Mouse (Mus musculus) CH12.LX (cell line): ENCODE data around the gene Il5ra. TPM values are rescaled to one million over a fixed set of nuclear protein-coding genes. Genes with fewer than 3 reads are reported as not detected.

Experiments used
- DNase-seq: peaks from one replicate; pipeline ENCODE4 v3.0.0-alpha.2; 2013; ENCODE audit errors: extremely low read depth
- H3K27ac ChIP-seq: 2 replicates; pipeline ENCODE4 v1.5.1; 2012; ENCODE audit warnings: low read depth, mild to moderate bottlenecking, control low read depth, moderate library complexity; ENCODE audit not compliant: insufficient read depth
- H3K27me3 ChIP-seq: replicated peaks from 2 replicates; pipeline ENCODE3; 2012; ENCODE audit warnings: inconsistent platforms
- H3K36me3 ChIP-seq, 2 experiments: replicated peaks in 1 of 2; 2 replicates each; pipeline versions ENCODE3 to v1.6.1; 2012; ENCODE audit warnings: inconsistent platforms in 1 of 2, low read length in 1 of 2, mild to moderate bottlenecking in 1 of 2, mixed read lengths in 1 of 2, moderate library complexity in 1 of 2; ENCODE audit not compliant: control insufficient read depth in 1 of 2, insufficient read depth in 1 of 2
- H3K4me1 ChIP-seq, 2 experiments: 2 replicates each; pipeline ENCODE4 v1.6.1; 2012; ENCODE audit warnings: inconsistent platforms in 1 of 2, moderate library complexity in 1 of 2; ENCODE audit not compliant: insufficient read depth in 2 of 2, control insufficient read depth in 1 of 2
- H3K4me2 ChIP-seq: 2 replicates; pipeline ENCODE4 v1.6.1; 2012; ENCODE audit warnings: low read depth, mild to moderate bottlenecking, control low read depth; ENCODE audit not compliant: poor library complexity, insufficient read depth, severe bottlenecking
- H3K4me3 ChIP-seq, 3 experiments: fragments of 150-350 bp in 1 of 3; sonication (generic) in 1 of 3; replicated peaks in 1 of 3; 2 replicates each; pipeline versions ENCODE3 to v1.5.1; 2011 to 2012; ENCODE audit warnings: low read depth in 2 of 3, low read length in 2 of 3, mild to moderate bottlenecking in 2 of 3, moderate library complexity in 2 of 3, control low read depth in 1 of 3, improper control_type of control experiment in 1 of 3, inconsistent platforms in 1 of 3, mixed read lengths in 1 of 3; ENCODE audit not compliant: poor library complexity in 1 of 3
- H3K79me2 ChIP-seq: replicated peaks from 2 replicates; pipeline ENCODE4 v1.6.1; 2012; ENCODE audit warnings: mild to moderate bottlenecking, moderate library complexity; ENCODE audit not compliant: control insufficient read depth, poor library complexity, insufficient read depth, severe bottlenecking; ENCODE audit errors: extremely low read depth
- H3K9ac ChIP-seq: 2 replicates; pipeline ENCODE4 v1.6.1; 2012; ENCODE audit warnings: low read depth, mild to moderate bottlenecking, control low read depth, moderate library complexity; ENCODE audit not compliant: insufficient read depth
- H3K9me3 ChIP-seq: replicated peaks from 2 replicates; pipeline ENCODE3; 2012; ENCODE audit warnings: low read length, inconsistent platforms, mixed read lengths
- BHLHE40 ChIP-seq: IDR thresholded peaks from 2 replicates; pipeline ENCODE4 v1.6.1; 2011; ENCODE audit warnings: mild to moderate bottlenecking, low read depth, low read length, improper control_type of control experiment
- CHD1 ChIP-seq: IDR thresholded peaks from 2 replicates; pipeline ENCODE4 v1.6.1; 2012; ENCODE audit warnings: low read depth, low read length, improper control_type of control experiment, inconsistent platforms
- CHD2 ChIP-seq: IDR thresholded peaks from 2 replicates; pipeline ENCODE4 v1.6.1; 2011; ENCODE audit warnings: low read length, improper control_type of control experiment
- CTCF ChIP-seq, 2 experiments: IDR thresholded peaks in 1 of 2; conservative IDR thresholded peaks in 1 of 2; 2 replicates each; pipeline ENCODE4 v1.5.1; 2011 to 2012; ENCODE audit warnings: low read depth in 2 of 2, low read length in 2 of 2, improper control_type of control experiment in 1 of 2, inconsistent platforms in 1 of 2, mild to moderate bottlenecking in 1 of 2, moderate library complexity in 1 of 2
- E2F4 ChIP-seq: IDR thresholded peaks from 2 replicates; pipeline ENCODE4 v1.6.1; 2011; ENCODE audit warnings: low read depth, low read length, improper control_type of control experiment; ENCODE audit not compliant: insufficient replicate concordance
- EP300 ChIP-seq: IDR thresholded peaks from 2 replicates; pipeline ENCODE4 v1.6.1; 2011; ENCODE audit warnings: low read length, improper control_type of control experiment
- ETS1 ChIP-seq: conservative IDR thresholded peaks from 2 replicates; pipeline ENCODE4 v1.6.1; 2012; ENCODE audit warnings: low read depth, mild to moderate bottlenecking, inconsistent platforms, low read length, improper control_type of control experiment, moderate library complexity
- GABPA ChIP-seq: IDR thresholded peaks from 2 replicates; pipeline ENCODE4 v1.6.1; 2012; ENCODE audit warnings: low read depth, low read length, improper control_type of control experiment, inconsistent platforms; ENCODE audit not compliant: insufficient replicate concordance
- IRF4 ChIP-seq: IDR thresholded peaks from 2 replicates; pipeline ENCODE4 v1.6.1; 2014; ENCODE audit warnings: low read depth, mild to moderate bottlenecking, inconsistent platforms, low read length, improper control_type of control experiment
- JUND ChIP-seq: conservative IDR thresholded peaks from 2 replicates; pipeline ENCODE4 v1.6.1; 2011; ENCODE audit warnings: low read depth, low read length, improper control_type of control experiment
- MAZ ChIP-seq: IDR thresholded peaks from 2 replicates; pipeline ENCODE4 v1.6.1; 2012; ENCODE audit warnings: low read depth, mild to moderate bottlenecking, inconsistent platforms, low read length, improper control_type of control experiment, moderate library complexity
- MEF2A ChIP-seq: IDR thresholded peaks from 2 replicates; pipeline ENCODE4 v1.6.1; 2014; ENCODE audit warnings: low read depth, mild to moderate bottlenecking, inconsistent platforms, low read length, improper control_type of control experiment, borderline replicate concordance
- MXI1 ChIP-seq: IDR thresholded peaks from 2 replicates; pipeline ENCODE4 v1.6.1; 2011; ENCODE audit warnings: mild to moderate bottlenecking, low read depth, low read length, improper control_type of control experiment
- MYC ChIP-seq: IDR thresholded peaks from 2 replicates; pipeline ENCODE4 v1.6.1; 2011; ENCODE audit warnings: low read depth, mild to moderate bottlenecking, improper control_type of control experiment, low read length
- NELFE ChIP-seq: IDR thresholded peaks from 2 replicates; pipeline ENCODE4 v1.6.1; 2011; ENCODE audit warnings: low read depth, low read length, improper control_type of control experiment
- NRF1 ChIP-seq: IDR thresholded peaks from 2 replicates; pipeline ENCODE4 v1.6.1; 2014; ENCODE audit warnings: low read depth, mild to moderate bottlenecking, inconsistent platforms, low read length, improper control_type of control experiment, moderate library complexity
- PAX5 ChIP-seq: IDR thresholded peaks from 2 replicates; pipeline ENCODE4 v1.6.1; 2012; ENCODE audit warnings: low read length, inconsistent platforms, mixed read lengths
- RCOR1 ChIP-seq: conservative IDR thresholded peaks from 2 replicates; pipeline ENCODE4 v1.6.1; 2012; ENCODE audit warnings: low read depth, mild to moderate bottlenecking, inconsistent platforms, low read length, improper control_type of control experiment
- TBP ChIP-seq: conservative IDR thresholded peaks from 2 replicates; pipeline ENCODE4 v1.6.1; 2011; ENCODE audit warnings: low read depth, low read length, improper control_type of control experiment
- USF1 ChIP-seq: IDR thresholded peaks from 2 replicates; pipeline ENCODE4 v1.6.1; 2014; ENCODE audit warnings: low read depth, mild to moderate bottlenecking, inconsistent platforms, low read length, improper control_type of control experiment
- USF2 ChIP-seq: conservative IDR thresholded peaks from 2 replicates; pipeline ENCODE4 v1.6.1; 2011; ENCODE audit warnings: low read depth, low read length, improper control_type of control experiment
- ZMIZ1 ChIP-seq: IDR thresholded peaks from 2 replicates; pipeline ENCODE4 v1.6.1; 2012; ENCODE audit warnings: low read depth, mild to moderate bottlenecking, inconsistent platforms, low read length, improper control_type of control experiment
- ZNF384 ChIP-seq: IDR thresholded peaks from 2 replicates; pipeline ENCODE4 v1.6.1; 2012; ENCODE audit warnings: low read depth, low read length, improper control_type of control experiment, inconsistent platforms
- dilution Hi-C: fragments of 300-500 bp; cut with MboI; formaldehyde crosslinking; loops from 2 replicates; pipeline ENCODE4 v1.14.3; 2020; ENCODE audit warnings: low sequenced_read_pairs; ENCODE audit not compliant: extremely low pct_unique_long_range_greater_than_20kb, extremely low pct_ligation_motif_present
- in situ Hi-C: fragments of 300-500 bp; cut with MboI; formaldehyde crosslinking; loops from 3 replicates; pipeline ENCODE4 v1.14.3; 2019; ENCODE audit warnings: low sequenced_read_pairs, low pct_ligation_motif_present, low pct_unique_long_range_greater_than_20kb, mixed read lengths
- polyA plus RNA-seq: library from polyadenylated mRNA; unstranded; fragments of >175 nt; gene quantifications from 2 replicates; pipeline ENCODE4 v1.2.1, GENCODE M21; 2012; ENCODE audit warnings: low read depth; ENCODE audit not compliant: insufficient read length
- total RNA-seq, 2 experiments: library from RNA; depleted of rRNA; stranded (reverse); fragments of 300-350 nt in 1 of 2; fragments of >200 nt in 1 of 2; gene quantifications; 2 replicates each; pipeline ENCODE4 v1.2.3; 2012 to 2014

The Il5ra gene
- total and polyA plus RNA-seq, 3 experiments: 65.0 to 119 (median 70.2) TPM

- no peaks in the 10 kb centered on the region for H3K27me3 ChIP-seq
- TF ChIP-seq MEF2A: no peak
- no peak for TF ChIP-seq GABPA
- TF ChIP-seq JUND: 0 out of 2 replicates have a peak, but pooled peaks have one; percentile 35
- no peak for TF ChIP-seq BHLHE40
- TF ChIP-seq MYC: no peak
- TF ChIP-seq ETS1: peak; percentile 49; the same call in 1 of the 2 replicates
- peak; percentile 84 for TF ChIP-seq ZNF384
- peak; percentile 65 for TF ChIP-seq CHD1
- TF ChIP-seq USF2: no peak
- TF ChIP-seq EP300: 0 out of 2 replicates have a peak, but pooled peaks have one; percentile 14
- TF ChIP-seq, all 38 proteins: peak for 5
- Histone ChIP-seq H3K9me3 (no peaks in the 10 kb centered on the region), H3K4me1 (peaks cover 4 to 41% of the 10 kb centered on the region in 2 experiments; a peak in 3 of 4 replicates), H3K36me3 (peaks cover 0 to 6% of the 10 kb centered on the region in 2 experiments), H3K79me2 (peaks cover 17% of the 10 kb centered on the region), H3K4me3 (peak overlapping the region in 1 of 3 experiments; percentile 39), H3K9ac (peak overlapping the region; percentile 24; the same call in 1 of the 2 replicates), H3K27ac (peak overlapping the region; percentile 56), H3K4me2 (peak overlapping the region; percentile 67; the same call in 1 of the 2 replicates)
- in situ Hi-C loops: no loop called here
- dilution Hi-C loops: no loop called here
- DNase-seq: no peak
These were observed 17.1 kb upstream of the Il5ra start for GRCm38 (mm10) chr6:106765892-106766291.

GRCm38 (mm10) chr6:106761486-106761885, 12.6 kb upstream of the Il5ra start:
- Histone ChIP-seq H3K27ac (peak overlapping the region; percentile 46), H3K79me2 (no peaks in the 10 kb centered on the region), H3K4me2 (peak overlapping the region; percentile 69), H3K9me3 (no peaks in the 10 kb centered on the region), H3K9ac (peak overlapping the region; percentile 55), H3K36me3 (no peaks in the 10 kb centered on the region), H3K4me1 (peaks cover 7 to 51% of the 10 kb centered on the region in 2 experiments; a peak in 3 of 4 replicates), H3K4me3 (no peak overlapping the region), H3K27me3 (no peaks in the 10 kb centered on the region)
- in situ Hi-C loops: no loop called here
- TF ChIP-seq NRF1 (no peak), MEF2A (no peak), RCOR1 (no peak), ZMIZ1 (no peak), USF1 (no peak), MAZ (no peak), MXI1 (no peak), USF2 (no peak), CTCF (conservative IDR thresholded peaks at IDR 0.05 in 1 of 2, IDR thresholded peaks at IDR 0.05 in 1 of 2; ENCODE audit: low read depth in 2 of 2, low read length in 2 of 2) (no peak), JUND (no peak), E2F4 (no peak), NELFE (0 out of 2 replicates have a peak, but pooled peaks have one; percentile 13), PAX5 (no peak), TBP (peak; percentile 62; the same call in 1 of the 2 replicates), CHD2 (no peak), IRF4 (no peak)
- dilution Hi-C loops: no loop called here
- DNase-seq: no peak
